Mouse (Mus musculus) forebrain, embryonic 16.5 days (tissue): ENCODE data around the gene Fli1. TPM values are rescaled to one million over a fixed set of nuclear protein-coding genes. Genes with fewer than 3 reads are reported as not detected.

ENCODE experiments used
- ATAC-seq: fragments of 200-750 bp; cut with Nextera tagmentation; 2 replicates; pipeline ENCODE4 v1.8.0; 2017; ENCODE audit warnings: mild to moderate bottlenecking, moderate library complexity
- H3K27ac ChIP-seq: fragments of 300-500 bp; sonication (generic); 2 replicates; pipeline ENCODE4 v1.5.1; 2014; ENCODE audit warnings: low read length, control low read depth
- H3K27me3 ChIP-seq: fragments of 300-500 bp; sonication (generic); replicated peaks from 2 replicates; pipeline ENCODE4 v1.6.1; 2014; ENCODE audit warnings: low read length; ENCODE audit not compliant: control insufficient read depth, insufficient read depth
- H3K36me3 ChIP-seq: fragments of 300-500 bp; sonication (generic); 2 replicates; pipeline ENCODE4 v1.6.1; 2014; ENCODE audit not compliant: control insufficient read depth, insufficient read depth
- H3K4me1 ChIP-seq: fragments of 300-500 bp; sonication (generic); replicated peaks from 2 replicates; pipeline ENCODE4 v1.6.1; 2014; ENCODE audit warnings: low read length; ENCODE audit not compliant: control insufficient read depth, insufficient read depth
- H3K4me2 ChIP-seq: fragments of 300-500 bp; sonication (generic); 2 replicates; pipeline ENCODE4 v1.6.1; 2014; ENCODE audit warnings: mild to moderate bottlenecking, low read length, control low read depth
- H3K4me3 ChIP-seq: fragments of 300-500 bp; sonication (generic); replicated peaks from 2 replicates; pipeline ENCODE4 v1.5.1; 2014; ENCODE audit warnings: mild to moderate bottlenecking, low read length, control low read depth
- H3K9ac ChIP-seq: fragments of 300-500 bp; sonication (generic); replicated peaks from 2 replicates; pipeline ENCODE4 v1.6.1; 2014; ENCODE audit warnings: low read depth, low read length, control low read depth
- H3K9me3 ChIP-seq: fragments of 300-500 bp; sonication (generic); 2 replicates; pipeline ENCODE4 v1.6.1; 2016; ENCODE audit warnings: low read length; ENCODE audit not compliant: control insufficient read depth
- WGBS: fragments of 180-500 bp; shearing (Covaris S2); extraction: QIAGEN DNeasy Blood & Tissue Kit; methylation state at CpG from one replicate; pipeline ENCODE4 v1.1.7; 2014; 5-methylcytosine and 5-hydroxymethylcytosine counted together
- polyA plus RNA-seq: library from polyadenylated mRNA; unstranded; fragments of >200 nt; fragmentation: Nextera tagmentation; extraction: Ambion mirVana; gene quantifications from 2 replicates; pipeline ENCODE4 v1.2.1, GENCODE M21; 2015

Fli1 gene
- 7.3 and 7.8 TPM in 2 replicates for polyA plus RNA-seq

DNA sequence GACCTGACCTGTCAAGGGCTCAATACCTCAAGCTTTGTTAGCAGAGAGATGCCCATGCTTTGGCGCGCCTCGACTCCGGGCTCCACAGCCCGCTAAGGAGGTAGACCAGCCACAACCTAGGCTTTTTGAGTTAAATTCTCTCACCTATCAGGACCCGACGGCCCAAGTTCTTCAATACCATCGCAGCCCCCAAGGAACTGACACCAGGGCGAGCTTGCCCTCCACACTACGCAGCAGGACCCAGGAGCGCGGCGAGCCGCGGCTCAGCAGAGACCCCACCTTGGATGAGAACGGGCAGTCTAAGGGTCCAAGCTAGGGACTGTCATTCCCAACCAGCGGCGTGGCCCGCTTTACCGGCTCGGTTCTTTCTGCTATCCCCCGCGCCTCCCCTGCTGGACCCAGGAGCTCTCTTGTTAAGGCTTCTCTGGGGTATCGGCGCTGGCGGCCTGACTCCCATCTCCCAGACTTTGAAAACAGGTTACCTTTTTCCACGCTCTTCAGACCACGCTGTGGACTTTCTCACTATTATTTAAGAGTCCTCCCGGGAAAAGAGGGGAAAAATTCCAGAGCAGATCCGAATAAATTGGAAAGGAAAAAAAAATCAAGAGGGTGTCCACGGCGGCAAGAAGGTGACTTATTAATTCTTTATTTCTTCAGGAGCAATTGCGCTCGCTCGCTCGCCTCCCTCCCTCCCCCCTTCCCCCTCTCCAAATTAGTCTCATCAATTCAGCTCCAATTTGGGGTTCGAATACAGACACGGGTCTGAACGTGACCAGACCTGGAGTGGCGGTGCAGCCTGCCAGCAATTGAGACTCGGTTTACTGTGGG, at the start of gene Fli1:
TSS of gene Fli1 (minus strand) at position 650 of the 828 bp plus-strand sequence.
- Histone ChIP-seq H3K9me3 (no peaks in the 10 kb centered on the region), H3K27ac (no peak within 1 kb of the TSS), H3K4me2 (peak within 1 kb of the TSS; percentile 92), H3K4me1 (peaks cover 43% of the 10 kb centered on the region), H3K36me3 (no peaks in the 10 kb centered on the region), H3K9ac (no peak within 1 kb of the TSS; the same call in 1 of the 2 replicates), H3K27me3 (peaks cover 75% of the 10 kb centered on the region), H3K4me3 (peak within 1 kb of the TSS; percentile 50)
- WGBS: under 1% methylated on average over 41 of the region's 41 CpGs
- ATAC-seq: no peak

GRCm38 (mm10) chr9:32591732-32592582, 49.3 kb upstream of the Fli1 start:
- H3K27ac ChIP-seq: no peak overlapping the region
- no peak overlapping the region for H3K4me2 ChIP-seq
- peaks cover 7% of the 10 kb centered on the region for H3K4me1 ChIP-seq
- no peak overlapping the region for H3K4me3 ChIP-seq
- H3K36me3 ChIP-seq: no peaks in the 10 kb centered on the region
- no peaks in the 10 kb centered on the region for H3K9me3 ChIP-seq
- ATAC-seq: peak; percentile 86
- peaks cover 5% of the 10 kb centered on the region; the same call in 1 of the 2 replicates for H3K27me3 ChIP-seq
- 9% methylated on average over 14 of the region's 14 CpGs for WGBS
- H3K9ac ChIP-seq: no peak overlapping the region

GRCm38 (mm10) chr9:32590571-32590970, 47.9 kb upstream of the Fli1 start:
- 40% methylated on average over 5 of the region's 5 CpGs for WGBS
- ATAC-seq: no peak
- H3K4me1 ChIP-seq: peaks cover 7% of the 10 kb centered on the region
- H3K9ac ChIP-seq: no peak overlapping the region
- no peak overlapping the region for H3K4me2 ChIP-seq
- no peak overlapping the region for H3K27ac ChIP-seq
- H3K4me3 ChIP-seq: no peak overlapping the region
- H3K27me3 ChIP-seq: peaks cover 3% of the 10 kb centered on the region; the same call in 1 of the 2 replicates
- no peaks in the 10 kb centered on the region for H3K36me3 ChIP-seq
- H3K9me3 ChIP-seq: no peaks in the 10 kb centered on the region

DNA sequence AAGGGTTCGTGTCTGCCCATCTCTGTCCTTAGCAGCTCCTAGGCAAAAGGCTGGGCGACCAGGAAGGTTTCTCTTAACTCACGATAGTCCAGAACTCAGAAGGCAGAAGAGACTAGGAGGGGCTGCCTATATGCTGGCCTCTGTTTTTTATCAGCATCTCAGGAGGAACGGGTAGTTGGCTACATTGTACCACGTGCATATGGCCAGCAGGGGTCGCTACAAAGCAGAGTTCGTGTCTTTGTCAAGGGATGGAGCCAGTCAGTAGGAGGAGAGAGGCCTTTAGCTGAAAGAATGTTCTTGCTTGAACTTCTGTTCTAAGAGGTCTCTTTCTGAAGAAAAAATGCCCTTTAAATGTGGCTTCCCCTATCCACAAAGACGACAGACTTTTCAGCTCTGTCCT, 47.2 kb upstream of the Fli1 start:
- H3K9ac ChIP-seq: no peak overlapping the region
- 9% methylated on average over 8 of the region's 8 CpGs for WGBS
- ATAC-seq: peak; percentile 64
- no peaks in the 10 kb centered on the region for H3K9me3 ChIP-seq
- H3K27me3 ChIP-seq: peaks cover 3% of the 10 kb centered on the region; the same call in 1 of the 2 replicates
- H3K36me3 ChIP-seq: no peaks in the 10 kb centered on the region
- peaks cover 7% of the 10 kb centered on the region for H3K4me1 ChIP-seq
- H3K27ac ChIP-seq: no peak overlapping the region
- no peak overlapping the region for H3K4me2 ChIP-seq
- no peak overlapping the region for H3K4me3 ChIP-seq

- WGBS: 34% methylated on average over 7 of the region's 7 CpGs
- no peaks in the 10 kb centered on the region for H3K4me1 ChIP-seq
Measured at GRCm38 (mm10) chr9:32585357-32585756, 42.7 kb upstream of the Fli1 start.

DNA sequence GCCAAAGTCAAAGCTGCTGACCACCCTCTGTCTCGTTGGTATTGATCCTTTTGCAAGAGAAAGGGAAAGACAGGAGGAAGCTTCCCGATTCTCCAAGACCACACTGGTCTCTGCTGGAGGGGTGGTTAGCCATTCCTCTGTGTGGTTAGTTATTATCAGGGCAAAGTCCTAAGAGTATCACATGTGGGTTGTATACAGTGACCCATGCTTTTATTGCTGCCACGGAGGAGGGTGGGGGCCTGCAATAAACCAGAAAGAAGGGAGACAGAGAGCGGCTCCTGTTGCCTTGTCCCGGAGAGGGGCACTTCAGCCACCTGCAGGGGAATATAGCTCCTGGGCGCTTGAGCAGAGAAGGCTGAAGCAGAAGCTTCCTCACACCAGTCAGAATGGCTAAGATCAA, 41.2 kb upstream of the Fli1 start:
- no peak overlapping the region for H3K9ac ChIP-seq
- ATAC-seq: no peak
- no peaks in the 10 kb centered on the region for H3K4me1 ChIP-seq
- WGBS: 81% methylated on average over 6 of the region's 6 CpGs
- no peaks in the 10 kb centered on the region for H3K36me3 ChIP-seq
- no peaks in the 10 kb centered on the region for H3K27me3 ChIP-seq
- no peak overlapping the region for H3K4me2 ChIP-seq
- H3K9me3 ChIP-seq: no peaks in the 10 kb centered on the region
- no peak overlapping the region for H3K27ac ChIP-seq
- H3K4me3 ChIP-seq: no peak overlapping the region

More at GRCm38 (mm10) chr9:32585357-32585756, 42.7 kb upstream of the Fli1 start:
- H3K4me2 ChIP-seq: no peak overlapping the region
- no peaks in the 10 kb centered on the region for H3K36me3 ChIP-seq
- H3K27me3 ChIP-seq: no peaks in the 10 kb centered on the region
- no peak for ATAC-seq
- no peak overlapping the region for H3K27ac ChIP-seq
- no peaks in the 10 kb centered on the region for H3K9me3 ChIP-seq
- H3K9ac ChIP-seq: no peak overlapping the region
- H3K4me3 ChIP-seq: no peak overlapping the region

GRCm38 (mm10) chr9:32581851-32582573, 39.4 kb upstream of the Fli1 start:
- Histone ChIP-seq H3K4me3 (no peak overlapping the region), H3K4me1 (no peaks in the 10 kb centered on the region), H3K9ac (no peak overlapping the region), H3K27ac (no peak overlapping the region), H3K27me3 (no peaks in the 10 kb centered on the region), H3K9me3 (no peaks in the 10 kb centered on the region), H3K4me2 (no peak overlapping the region), H3K36me3 (no peaks in the 10 kb centered on the region)
- ATAC-seq: no peak
- WGBS: 82% methylated on average over 11 of the region's 11 CpGs

GRCm38 (mm10) chr9:32578411-32578810, 35.8 kb upstream of the Fli1 start:
- WGBS: 86% methylated on average over 2 of the region's 2 CpGs
- Histone ChIP-seq H3K27ac (no peak overlapping the region), H3K9me3 (no peaks in the 10 kb centered on the region), H3K27me3 (no peaks in the 10 kb centered on the region), H3K36me3 (no peaks in the 10 kb centered on the region), H3K4me3 (no peak overlapping the region), H3K4me1 (no peaks in the 10 kb centered on the region), H3K9ac (no peak overlapping the region), H3K4me2 (no peak overlapping the region)
- ATAC-seq: no peak

DNA sequence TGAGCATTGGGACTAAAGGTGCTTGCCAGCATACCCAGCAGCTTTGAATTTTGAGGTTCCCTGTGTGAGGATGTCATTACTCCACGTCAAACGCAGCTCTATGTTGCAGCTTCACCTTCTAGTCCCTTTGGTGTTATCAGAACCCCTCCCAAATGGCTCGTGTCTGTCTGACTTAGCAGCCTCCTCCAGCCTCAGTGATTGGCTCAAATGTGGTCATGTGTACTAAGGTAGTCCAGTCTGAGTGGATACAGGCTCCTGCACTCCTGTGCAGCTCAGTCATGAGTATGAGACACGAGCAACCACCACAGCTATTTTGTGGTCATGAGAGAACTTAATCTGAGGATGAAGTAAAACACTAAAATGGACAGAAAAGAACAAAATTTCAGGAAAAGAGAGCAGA, 31.0 kb upstream of the Fli1 start:
- no peaks in the 10 kb centered on the region for H3K4me1 ChIP-seq
- WGBS: 64% methylated on average over 4 of the region's 4 CpGs
- no peak overlapping the region for H3K4me3 ChIP-seq
- H3K27me3 ChIP-seq: no peaks in the 10 kb centered on the region
- H3K27ac ChIP-seq: no peak overlapping the region
- no peaks in the 10 kb centered on the region for H3K9me3 ChIP-seq
- no peak overlapping the region for H3K4me2 ChIP-seq
- no peaks in the 10 kb centered on the region for H3K36me3 ChIP-seq
- no peak for ATAC-seq
- H3K9ac ChIP-seq: no peak overlapping the region
